Mouse (Mus musculus) right cerebral cortex, postnatal 10 days (tissue): ENCODE results near the gene Pla2g4b.

Experiments used
- DNase-seq, 2 experiments: peaks; one replicate each; pipeline ENCODE4 v3.0.0; 2021; ENCODE audit warnings: low spot score in 2 of 2

Gene Pla2g4b

DNA sequence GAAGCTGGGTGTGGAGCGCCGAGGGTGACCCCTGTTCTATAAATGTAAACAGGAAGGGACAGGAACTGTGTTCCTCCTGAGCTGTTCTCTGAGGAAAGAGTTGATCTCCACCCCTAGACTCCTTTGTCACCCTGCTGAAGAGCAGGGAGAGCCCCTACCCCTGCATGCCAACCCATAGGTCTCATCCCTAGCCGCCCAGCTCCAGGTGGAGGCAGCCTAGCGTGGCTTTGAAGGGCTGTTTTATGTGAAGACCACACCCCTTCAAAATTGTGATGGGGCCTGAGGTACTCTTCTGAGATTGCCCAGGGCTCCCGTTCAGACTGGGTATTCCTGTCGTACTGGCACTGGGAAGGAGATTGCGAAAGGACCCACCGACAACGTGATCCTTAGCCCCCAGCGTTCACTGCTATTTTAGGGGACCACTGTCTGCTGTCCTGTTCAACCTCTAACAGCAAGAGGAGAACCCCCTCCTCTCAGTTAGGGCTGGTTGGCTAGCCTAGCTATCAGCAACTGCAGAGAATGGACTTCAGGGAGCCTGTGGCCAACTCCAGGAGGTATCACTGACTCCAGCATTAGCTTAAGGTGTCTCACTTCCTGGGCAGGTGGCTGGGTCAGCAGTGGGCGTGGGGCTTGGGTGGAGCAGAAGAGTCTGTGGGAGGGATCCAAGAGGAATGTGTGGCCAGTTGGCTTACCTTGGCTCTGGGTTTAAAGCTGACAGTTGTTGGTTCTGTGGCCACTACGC is at the start of gene Pla2g4b:
Gene Pla2g4b, plus strand, starts transcription at position 692 of the 742 bp plus-strand sequence.
- DNase-seq = no peak

DNA sequence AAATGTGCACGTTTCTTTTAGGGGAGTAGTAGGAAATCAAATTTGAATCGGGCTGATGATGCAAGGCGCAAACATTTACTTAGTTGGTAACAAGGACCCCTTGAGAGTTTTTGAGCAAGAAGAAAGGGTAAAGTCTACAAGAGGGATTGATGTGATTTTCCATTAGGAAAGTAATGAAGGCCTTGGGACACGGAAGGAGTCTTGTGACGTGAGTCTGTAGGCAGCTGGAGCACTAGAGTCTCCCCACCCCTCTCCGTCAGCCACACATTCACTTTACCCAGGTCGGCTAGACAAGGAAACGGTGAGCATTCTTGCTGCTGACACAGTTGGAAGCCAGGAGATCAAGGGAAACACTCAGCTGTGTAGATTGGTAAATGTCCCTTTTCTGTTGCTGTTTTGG is 47.3 kb upstream of the Pla2g4b start:
- DNase-seq = no peak

GRCm38 (mm10) chr2:119986369-119986768 is 46.8 kb upstream of the Pla2g4b start:
- DNase-seq = no peak

GRCm38 (mm10) chr2:119987441-119987840 is 45.8 kb upstream of the Pla2g4b start:
- no peak for DNase-seq

DNA sequence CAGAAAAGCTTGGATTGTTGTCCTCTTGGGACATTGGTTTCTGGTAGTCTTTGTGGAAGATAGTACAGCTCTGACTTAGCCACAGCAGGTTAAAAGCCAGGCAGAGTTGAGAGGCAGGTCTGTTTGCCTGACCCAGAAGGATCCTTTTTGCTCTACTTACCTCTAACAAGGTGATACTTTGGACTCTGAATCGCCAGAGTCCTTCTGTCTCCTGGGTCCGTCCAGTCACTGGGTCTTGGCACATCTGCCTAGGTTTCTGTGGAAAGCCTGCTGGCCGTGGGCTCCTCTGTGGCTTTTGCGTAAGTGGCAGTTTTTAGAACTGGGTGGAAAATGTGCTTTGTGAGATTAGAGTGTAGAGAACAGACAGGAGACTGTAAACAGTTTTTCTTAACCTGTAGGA is 44.3 kb upstream of the Pla2g4b start:
- DNase-seq = no peak

DNA sequence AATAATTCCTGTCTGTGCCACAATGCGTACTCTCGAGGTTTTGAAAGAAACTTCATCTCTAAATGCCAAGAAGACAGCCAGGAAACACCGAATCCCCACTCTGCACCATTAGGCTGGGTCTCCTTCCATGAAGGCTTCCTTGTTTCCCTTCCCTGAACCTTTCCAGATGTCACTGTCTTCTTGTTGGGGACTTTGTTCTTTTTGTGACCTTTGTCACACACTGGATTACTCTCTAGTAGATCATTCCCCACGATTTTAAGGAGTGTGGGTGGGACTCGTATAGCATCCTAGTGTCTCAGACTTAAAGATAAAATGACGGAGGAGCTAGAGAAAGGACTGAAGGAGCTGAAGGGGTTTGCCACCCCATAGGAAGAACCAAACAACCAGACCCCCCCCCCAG is 42.3 kb upstream of the Pla2g4b start:
- DNase-seq = no peak

- no peak for DNase-seq
Observed at GRCm38 (mm10) chr2:119992349-119992748, 40.9 kb upstream of the Pla2g4b start.

DNA sequence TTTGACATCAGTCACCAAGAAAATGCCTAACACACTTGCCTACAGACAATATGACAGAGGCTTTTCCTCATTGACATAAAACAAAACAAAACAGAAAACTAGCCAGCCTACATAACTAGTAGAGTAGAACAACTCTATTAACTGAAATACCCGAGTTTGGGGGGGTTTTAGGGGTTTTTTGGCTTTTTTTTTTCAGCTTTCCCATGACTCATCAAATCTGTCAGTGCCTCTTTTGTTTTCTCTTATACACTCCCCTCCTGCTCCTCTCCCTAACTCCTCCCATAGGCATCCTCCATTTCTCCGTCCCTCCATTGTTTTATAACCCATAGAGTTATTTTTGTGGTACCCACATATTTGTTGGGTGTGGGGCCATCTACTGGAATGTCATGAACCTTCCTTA is 39.7 kb upstream of the Pla2g4b start:
- DNase-seq = no peak

- DNase-seq = no peak
Observed at GRCm38 (mm10) chr2:119994839-119995238, 38.4 kb upstream of the Pla2g4b start.

DNA sequence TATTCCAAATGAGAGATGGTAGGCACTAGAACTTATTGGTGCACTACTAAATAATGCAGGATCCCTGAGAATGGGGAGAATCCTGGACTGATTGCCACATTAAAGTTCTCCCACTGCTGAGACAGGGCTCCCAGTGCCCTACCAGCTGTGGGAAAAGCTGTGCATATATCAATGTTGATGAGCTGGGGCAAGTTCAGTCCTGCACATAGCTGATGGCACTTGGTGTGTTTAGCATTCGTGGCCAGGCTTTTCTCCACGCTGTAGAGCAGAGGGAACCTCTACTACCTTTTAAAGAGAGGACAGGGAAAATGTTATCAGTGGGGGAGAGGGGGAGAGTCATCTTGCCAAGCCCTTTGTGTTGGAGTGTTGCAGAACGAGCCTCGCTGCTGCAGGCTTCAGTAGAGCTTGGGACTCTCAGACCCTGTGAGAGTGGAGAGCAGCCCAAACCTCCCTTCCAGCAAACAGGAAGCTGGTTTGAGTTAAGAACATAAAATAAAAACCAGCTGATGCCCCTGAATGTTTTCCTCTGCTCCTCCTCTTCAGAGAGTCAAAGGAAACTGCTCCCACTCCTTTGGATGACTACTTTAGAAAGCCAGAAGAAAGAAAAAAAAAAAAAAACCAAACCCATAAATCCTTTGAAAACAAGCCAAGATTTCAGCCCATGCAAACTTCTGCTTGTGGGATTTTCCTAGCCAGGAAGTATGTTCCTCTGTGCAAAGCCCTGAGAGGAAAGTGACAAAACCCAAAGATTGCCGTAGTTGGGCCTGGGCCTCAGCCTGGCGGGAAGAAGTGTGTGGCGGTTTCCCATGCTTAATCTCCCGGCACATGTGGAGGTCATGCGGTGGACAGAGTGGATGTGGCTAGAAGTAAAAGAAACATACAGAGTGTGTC is 37.6 kb upstream of the Pla2g4b start:
- no peak for DNase-seq

- DNase-seq = no peak
Observed at GRCm38 (mm10) chr2:119997354-119997753, 35.9 kb upstream of the Pla2g4b start.

DNA sequence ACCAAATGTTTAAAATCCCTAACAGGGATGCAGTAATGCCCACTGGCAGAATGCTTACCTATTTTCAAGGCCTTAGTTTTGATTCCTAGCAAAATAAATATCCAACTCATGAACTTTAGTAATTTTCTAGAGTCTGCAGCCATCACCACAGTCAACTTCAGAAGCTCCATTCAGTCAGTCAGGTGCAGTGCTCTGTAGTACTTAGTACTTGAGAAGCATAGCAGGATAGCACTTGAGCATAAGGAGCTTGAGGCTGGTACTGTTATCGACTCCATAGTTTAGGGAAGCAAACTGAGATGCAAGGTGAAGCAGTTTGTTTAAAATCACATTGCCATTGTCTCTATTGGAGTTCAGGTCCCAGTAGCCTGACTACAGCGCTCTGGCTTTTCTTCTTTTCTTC is 33.5 kb upstream of the Pla2g4b start:
- no peak for DNase-seq

DNA sequence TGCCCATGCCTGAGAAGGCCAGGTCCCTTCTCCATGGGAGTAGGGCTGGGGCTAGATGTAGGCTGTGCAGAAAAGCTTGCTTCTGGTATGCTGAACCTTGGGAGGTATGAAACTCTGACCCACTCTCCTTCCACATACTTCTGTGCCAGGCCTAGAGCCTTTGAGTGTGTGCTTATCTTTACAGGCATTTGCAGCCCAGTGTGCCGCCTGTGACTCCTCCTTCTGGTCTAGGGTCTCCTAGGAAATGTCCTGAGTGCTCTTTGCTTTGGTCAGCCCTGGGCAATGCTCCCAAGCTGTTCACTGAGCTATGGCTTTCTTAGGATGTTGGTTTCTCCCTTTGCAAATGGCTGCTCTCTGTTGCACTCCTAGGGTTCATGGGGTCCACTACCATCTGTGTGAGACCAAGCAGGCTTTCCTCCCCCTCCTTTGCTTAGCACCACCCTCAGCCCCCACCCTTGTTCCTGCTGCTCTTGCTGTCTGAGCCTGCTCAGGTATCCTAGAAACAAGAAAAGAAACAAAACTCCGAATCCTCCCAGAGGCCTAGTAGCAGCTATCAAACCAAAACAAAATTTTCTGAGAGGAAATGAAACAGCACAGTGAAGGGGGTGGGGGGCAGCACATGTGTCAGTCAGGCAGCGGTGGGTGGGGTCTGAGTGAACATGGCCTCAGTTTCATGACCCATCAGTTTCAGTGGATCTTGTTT is 32.2 kb upstream of the Pla2g4b start:
- DNase-seq = no peak

DNA sequence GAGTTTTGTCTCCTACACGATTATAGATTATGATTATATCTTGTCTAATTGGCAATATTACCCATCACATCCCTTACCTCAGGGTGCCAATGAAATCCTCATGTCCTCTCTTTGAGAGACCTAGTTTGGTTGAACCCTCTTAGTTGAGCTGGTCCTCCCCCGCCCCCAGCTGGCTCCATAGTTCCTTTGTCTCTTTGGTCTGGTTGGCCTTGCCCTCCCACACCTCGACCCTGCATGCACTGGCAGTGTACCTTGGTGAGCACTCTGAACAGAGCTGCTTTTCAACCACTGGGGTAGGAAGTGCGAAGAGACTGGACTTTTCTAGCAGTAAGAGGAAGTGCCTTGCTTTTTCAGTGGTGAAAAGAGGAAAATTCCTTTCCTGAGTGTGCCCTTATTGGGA is 31.3 kb upstream of the Pla2g4b start:
- DNase-seq = no peak

DNA sequence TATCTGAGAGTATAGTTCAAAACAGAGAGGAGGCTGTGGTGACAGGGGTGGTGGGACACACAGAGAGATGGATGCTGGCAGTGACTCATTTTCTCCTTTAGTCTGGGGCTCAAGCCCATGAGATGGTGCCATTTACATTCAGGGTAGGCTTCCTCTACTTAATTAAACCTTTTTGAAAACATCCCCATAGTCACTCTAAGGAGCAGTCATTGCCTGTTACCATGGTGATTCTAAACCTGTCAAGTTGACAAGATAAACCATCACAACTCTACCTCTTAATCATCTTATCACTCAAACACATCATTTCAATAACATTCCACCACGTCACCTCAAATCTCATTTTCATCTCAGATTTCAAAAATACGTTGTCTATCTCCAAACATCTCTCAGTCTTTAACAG is 29.2 kb upstream of the Pla2g4b start:
- no peak for DNase-seq

DNA sequence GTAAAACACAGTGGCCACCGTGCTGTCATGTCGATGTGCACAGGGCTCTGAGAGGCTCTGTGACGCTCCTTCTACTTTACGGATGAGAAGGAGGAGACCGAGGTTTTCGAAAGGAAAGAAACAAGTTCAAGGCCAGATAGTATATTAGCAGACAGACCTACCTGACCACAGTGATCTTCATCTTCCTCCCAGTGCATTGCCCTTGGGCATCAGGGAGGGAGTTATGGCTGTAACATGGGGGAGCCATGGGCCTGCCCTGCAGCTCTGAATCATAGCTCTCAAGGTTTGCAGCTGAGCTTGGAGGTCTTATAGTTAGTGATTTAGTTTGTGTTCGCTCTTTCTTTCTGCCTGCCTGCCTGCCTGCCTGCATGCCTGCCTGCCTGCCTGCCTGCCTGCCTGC is 26.5 kb upstream of the Pla2g4b start:
- DNase-seq = no peak

DNA sequence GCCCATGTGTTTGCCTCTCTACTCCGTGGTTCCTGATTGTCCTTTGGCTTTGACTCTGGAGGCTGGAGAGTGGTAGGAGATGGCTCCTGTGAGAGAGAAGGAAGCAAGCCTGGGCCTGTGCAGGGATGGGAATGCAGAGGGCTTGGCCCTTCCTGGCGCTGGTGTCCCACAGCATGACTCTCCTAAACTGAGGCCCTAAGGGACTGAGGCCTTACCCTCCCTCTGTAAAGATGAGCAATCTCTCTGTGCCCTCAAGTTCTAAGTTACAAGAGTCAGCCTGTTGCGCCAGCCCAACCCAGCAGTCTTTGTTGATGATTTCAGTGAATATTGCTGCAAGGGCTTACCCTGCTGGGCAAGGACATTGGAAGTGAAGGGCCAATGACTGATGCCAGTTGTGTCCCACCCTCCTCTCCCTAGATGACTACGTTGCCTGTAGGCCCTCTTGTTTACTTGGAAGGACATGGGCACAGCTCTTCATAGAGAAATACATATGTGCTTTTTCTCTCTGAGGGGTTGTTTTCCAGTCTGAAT is 25.5 kb upstream of the Pla2g4b start:
- DNase-seq = no peak

GRCm38 (mm10) chr2:120008672-120009071 is 24.5 kb upstream of the Pla2g4b start:
- DNase-seq = no peak

- DNase-seq = peak; percentile 58 to 72
Observed at GRCm38 (mm10) chr2:120011462-120012200, 21.6 kb upstream of the Pla2g4b start.

DNA sequence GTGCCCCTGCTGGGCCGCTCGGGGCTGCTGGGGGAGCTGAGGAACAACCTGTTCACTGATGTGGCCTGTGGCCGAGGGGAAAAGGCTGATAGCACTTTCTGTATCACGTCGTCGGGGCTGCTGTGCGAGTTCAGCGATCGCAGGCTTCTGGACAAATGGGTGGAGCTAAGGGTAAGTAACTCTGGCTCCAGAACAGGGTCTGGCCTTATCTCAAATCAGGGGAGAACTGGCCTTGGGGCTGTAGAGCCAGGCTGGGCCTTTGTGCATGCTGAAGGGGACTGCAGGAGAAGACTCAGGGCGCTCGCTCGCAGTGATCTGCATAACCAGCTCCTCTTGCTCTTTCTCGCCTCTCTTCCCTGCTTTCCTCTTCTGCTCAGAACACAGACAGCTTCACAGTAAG is 20.3 kb upstream of the Pla2g4b start:
- no peak for DNase-seq

GRCm38 (mm10) chr2:120013831-120014486 is 19.3 kb upstream of the Pla2g4b start:
- DNase-seq = no peak
